Mouse (Mus musculus) lung, postnatal 4 days (tissue): ENCODE data around the gene Smco2.

Experiments
- DNase-seq, 2 experiments: peaks; one replicate each; pipeline ENCODE4 v3.0.0; 2021

Smco2 gene

GRCm38 (mm10) chr6:146904707-146905106 lies 54.8 kb downstream of the Smco2 start:
- no peak for DNase-seq

GRCm38 (mm10) chr6:146906000-146906786 lies 56.3 kb downstream of the Smco2 start:
- DNase-seq = no peak

GRCm38 (mm10) chr6:146907061-146907794 lies 57.3 kb downstream of the Smco2 start:
- no peak for DNase-seq

GRCm38 (mm10) chr6:146907795-146908190 lies 57.9 kb downstream of the Smco2 start:
- no peak for DNase-seq

GRCm38 (mm10) chr6:146908801-146909200 lies 58.9 kb downstream of the Smco2 start:
- DNase-seq = no peak

GRCm38 (mm10) chr6:146909725-146910489 lies 60.0 kb downstream of the Smco2 start:
- no peak for DNase-seq

GRCm38 (mm10) chr6:146910801-146911200 lies 60.9 kb downstream of the Smco2 start:
- no peak for DNase-seq

GRCm38 (mm10) chr6:146912835-146913488 lies 63.1 kb downstream of the Smco2 start:
- peak in 1 of 2 experiments; percentile 47 for DNase-seq

- DNase-seq = no peak
These were observed 63.7 kb downstream of the Smco2 start for GRCm38 (mm10) chr6:146913489-146914198.

GRCm38 (mm10) chr6:146915808-146916207 lies 65.9 kb downstream of the Smco2 start:
- no peak for DNase-seq

GRCm38 (mm10) chr6:146917396-146917795 lies 67.5 kb downstream of the Smco2 start:
- no peak for DNase-seq

GRCm38 (mm10) chr6:146918341-146918740 lies 68.4 kb downstream of the Smco2 start:
- DNase-seq = no peak
